Mouse (Mus musculus): ENCODE data around the gene Cxcl14.

The Cxcl14 gene

DNA sequence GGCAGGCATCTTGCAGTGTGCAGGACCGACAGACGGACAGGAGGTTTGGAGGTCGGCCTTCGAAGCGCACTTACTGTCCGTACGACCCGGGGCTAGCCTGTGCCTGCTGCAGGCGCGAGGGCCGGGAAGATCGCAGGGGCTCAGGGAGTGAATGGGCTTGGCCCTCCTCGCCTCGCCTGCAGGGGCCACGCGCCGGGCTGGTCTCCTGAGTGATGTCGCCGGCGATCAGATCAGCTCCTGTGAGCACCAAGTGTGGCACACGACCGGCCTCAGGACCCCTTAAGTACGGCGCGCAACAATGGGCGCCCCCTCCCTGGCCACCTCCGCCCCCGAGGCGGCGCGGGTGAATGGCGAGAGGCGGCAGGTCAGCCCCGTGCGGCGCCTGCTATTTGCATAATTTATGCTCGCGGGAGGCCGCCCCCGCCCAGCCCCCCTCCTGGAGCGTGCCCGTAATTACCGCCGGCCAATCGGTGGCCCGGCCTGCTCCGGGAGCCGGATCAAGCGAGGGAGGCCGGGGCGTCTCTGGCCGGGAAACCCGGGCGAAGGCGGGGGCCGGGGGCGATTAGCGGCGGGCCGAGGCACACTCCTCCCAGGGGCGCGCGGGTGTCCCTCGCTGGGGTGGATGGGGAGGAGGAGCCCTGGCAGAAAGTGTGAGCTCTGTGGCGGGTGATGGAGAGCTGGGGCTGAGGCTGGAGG is 44.3 kb downstream of the Cxcl14 start, which contains the start of gene Neurog1:
Neurog1 (minus strand) TSS at position 240 of the 696 bp plus-strand sequence.
- DNase-seq (ENCODE audit: low read depth, low spot score): peak; percentile 52

DNA sequence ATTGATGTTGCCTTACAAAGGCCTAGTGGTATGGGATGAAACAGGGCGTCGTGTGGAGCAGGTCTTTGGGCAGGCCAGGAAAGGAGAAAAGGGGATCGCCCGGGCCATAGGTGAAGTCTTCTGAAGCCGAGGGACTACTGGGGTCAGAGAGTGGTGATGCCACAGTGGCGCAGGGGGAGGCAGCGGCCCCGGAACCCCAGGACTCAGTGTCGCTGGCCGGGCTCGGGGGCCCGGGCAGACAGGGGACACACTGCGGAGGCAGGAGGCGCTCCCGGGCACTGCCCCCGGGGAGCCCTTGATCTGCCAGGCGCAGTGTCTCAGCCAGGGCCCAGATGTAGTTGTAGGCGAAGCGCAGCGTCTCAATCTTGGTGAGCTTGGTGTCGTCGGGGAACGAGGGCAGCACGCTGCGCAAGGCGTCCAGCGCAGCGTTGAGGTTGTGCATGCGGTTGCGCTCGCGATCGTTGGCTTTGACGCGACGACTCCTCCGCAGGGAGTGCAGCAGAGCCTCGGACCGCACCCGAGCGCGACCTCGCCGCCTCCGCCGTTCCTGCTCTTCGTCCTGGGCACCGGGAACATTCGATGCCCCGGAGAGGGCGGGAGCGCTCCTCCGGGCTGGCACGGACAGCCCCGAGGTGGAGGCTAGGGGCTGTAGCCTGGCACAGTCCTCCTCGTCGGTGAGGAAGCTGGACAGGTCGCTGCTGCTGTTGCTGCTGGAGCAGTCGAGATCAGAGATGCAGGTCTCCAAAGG is 45.0 kb downstream of the Cxcl14 start:
- DNase-seq (ENCODE audit: low read depth, low spot score): no peak

DNA sequence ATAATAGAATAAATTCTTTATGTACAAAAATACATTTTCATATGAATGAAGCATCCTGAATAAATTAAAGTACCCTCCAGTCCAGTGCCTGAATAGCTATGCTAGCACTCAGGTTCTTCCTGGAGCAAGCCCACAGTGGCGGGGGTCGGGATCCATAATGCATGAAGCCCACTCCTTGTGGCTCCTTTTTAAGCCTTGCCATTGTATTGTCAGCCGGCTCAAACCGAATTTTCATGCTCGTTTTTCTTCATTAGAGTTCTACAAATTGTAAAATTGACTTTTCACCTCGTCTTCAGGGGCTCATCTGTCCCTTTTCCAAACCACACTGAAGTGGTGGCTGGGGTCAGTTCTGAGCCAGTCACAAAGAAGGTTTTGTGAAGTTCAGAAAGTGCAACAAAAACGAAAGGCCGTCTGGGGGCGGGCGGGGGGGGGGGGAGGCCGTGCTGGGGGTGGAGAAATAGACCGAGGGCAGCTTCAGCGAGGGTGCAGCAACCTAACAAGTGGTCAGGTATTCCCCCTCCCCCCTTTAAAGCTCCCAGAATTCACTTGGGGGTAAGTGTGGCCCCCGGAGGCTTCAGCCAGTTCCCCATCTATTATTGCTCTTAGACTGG is 45.7 kb downstream of the Cxcl14 start:
- no peak for DNase-seq (ENCODE audit: low read depth, low spot score)

DNA sequence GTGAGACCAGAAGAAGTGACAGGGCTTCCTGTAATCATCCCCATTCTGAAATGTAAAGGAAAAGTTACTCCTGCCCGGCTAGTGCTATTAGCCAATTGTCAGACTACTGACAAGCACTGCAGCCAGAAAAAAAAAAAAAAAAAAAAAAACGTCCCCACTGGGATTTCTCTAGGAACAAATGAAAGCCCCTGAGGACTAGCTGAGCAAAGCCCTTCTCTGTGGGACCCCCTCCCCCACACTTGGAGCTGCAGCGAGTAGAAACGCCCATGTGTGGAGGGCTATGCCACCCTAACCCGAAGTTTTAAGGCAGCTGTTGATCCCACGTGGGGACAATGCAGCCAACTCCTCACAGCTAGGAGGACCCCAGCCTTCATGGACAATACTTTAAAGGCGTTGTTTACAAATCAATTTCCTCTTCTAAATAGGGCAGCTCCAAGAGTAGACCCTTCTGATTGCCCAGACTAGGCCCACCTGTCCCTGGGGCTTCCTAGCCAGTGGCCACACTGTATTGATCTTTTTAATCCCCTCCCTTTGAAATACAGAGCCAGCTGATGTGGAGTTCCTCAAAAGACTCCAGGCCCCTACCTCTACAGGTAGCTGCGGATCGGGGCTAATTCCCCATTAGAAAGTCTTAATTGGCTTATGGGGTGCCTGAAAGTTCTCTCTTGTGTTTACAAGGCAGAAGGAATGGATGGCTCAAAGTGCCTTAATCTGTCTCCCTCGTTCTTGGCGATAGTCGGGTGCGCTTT is 46.6 kb downstream of the Cxcl14 start:
- no peak for DNase-seq (ENCODE audit: low read depth, low spot score)

DNA sequence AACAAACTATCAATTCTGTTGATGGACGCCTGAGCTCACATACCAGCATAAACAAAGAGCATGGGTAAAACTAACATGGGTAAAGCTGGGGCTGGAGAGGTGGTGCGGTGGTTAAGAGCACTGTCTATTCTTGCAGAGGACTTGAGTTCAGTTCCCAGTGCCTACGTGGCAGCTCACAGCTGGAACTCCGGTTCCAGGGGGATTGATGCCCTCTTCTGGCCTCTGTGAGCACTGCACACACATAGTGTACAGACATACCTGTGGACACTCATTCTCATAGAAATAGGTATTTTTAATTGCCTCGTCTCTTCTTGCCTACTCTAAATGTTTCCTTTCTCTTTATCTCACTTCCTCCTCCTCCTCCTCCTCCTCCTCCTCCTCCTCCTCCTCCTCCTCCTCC is 53.2 kb downstream of the Cxcl14 start:
- no peak for DNase-seq (ENCODE audit: low read depth, low spot score)

- DNase-seq (ENCODE audit: low read depth, low spot score): peak; percentile 51
Observed at GRCm38 (mm10) chr13:56240012-56240770, 56.2 kb downstream of the Cxcl14 start.

Measured in retina, postnatal 7 days (tissue).